Mouse (Mus musculus): ENCODE data around the gene Snx29. TPM values are rescaled to one million over a fixed set of nuclear protein-coding genes. Genes with fewer than 3 reads are reported as not detected.
A peak's percentile ranks its signal among the peaks of the same experiment; 100 is the strongest.
"Not testable (repeated sequence)": the region's sequence is repeated elsewhere in the genome, so short reads cannot be mapped to it uniquely, and the experiment has no call there.

The Snx29 gene
- polyA plus RNA-seq, 1 experiment: 27.7 TPM

- peaks cover 50% of the 10 kb centered on the region for H3K4me1 ChIP-seq (ENCODE audit: control insufficient read depth, insufficient read depth, low read length)
- H3K4me3 ChIP-seq (ENCODE audit: insufficient read depth, low read length): no peak overlapping the region
- no peak overlapping the region for H3K27ac ChIP-seq (ENCODE audit: insufficient read depth, low read depth, low read length)
- TF ChIP-seq CTCF (IDR thresholded peaks at IDR 0.05; ENCODE audit: low read depth, low read length) (no peak), POLR2A (IDR thresholded peaks at IDR 0.05; ENCODE audit: borderline replicate concordance, low read depth, low read length) (no peak)
Observed at GRCm38 (mm10) chr16:11422889-11423610, 100.3 kb downstream of the Snx29 start.

GRCm38 (mm10) chr16:11423611-11424297 lies 101.0 kb downstream of the Snx29 start:
- 0 out of 2 replicates have a peak, but pooled peaks have one; percentile 8 for TF ChIP-seq CTCF (IDR thresholded peaks at IDR 0.05; ENCODE audit: low read depth, low read length)
- not testable (repeated sequence) for H3K27ac ChIP-seq (ENCODE audit: insufficient read depth, low read depth, low read length); H3K4me3 ChIP-seq (ENCODE audit: insufficient read depth, low read length)
- H3K4me1 ChIP-seq (ENCODE audit: control insufficient read depth, insufficient read depth, low read length): peaks cover 48% of the 10 kb centered on the region

- TF ChIP-seq POLR2A (IDR thresholded peaks at IDR 0.05; ENCODE audit: borderline replicate concordance, low read depth, low read length) (no peak), CTCF (IDR thresholded peaks at IDR 0.05; ENCODE audit: low read depth, low read length) (no peak)
- Histone ChIP-seq H3K4me3 (ENCODE audit: insufficient read depth, low read length) (no peak overlapping the region), H3K27ac (ENCODE audit: insufficient read depth, low read depth, low read length) (no peak overlapping the region), H3K4me1 (ENCODE audit: control insufficient read depth, insufficient read depth, low read length) (peaks cover 43% of the 10 kb centered on the region)
Observed at GRCm38 (mm10) chr16:11424568-11425145, 101.9 kb downstream of the Snx29 start.

GRCm38 (mm10) chr16:11425279-11425678 lies 102.6 kb downstream of the Snx29 start:
- no peak for TF ChIP-seq CTCF (IDR thresholded peaks at IDR 0.05; ENCODE audit: low read depth, low read length)
- no peak for TF ChIP-seq POLR2A (IDR thresholded peaks at IDR 0.05; ENCODE audit: borderline replicate concordance, low read depth, low read length)
- Histone ChIP-seq H3K4me1 (ENCODE audit: control insufficient read depth, insufficient read depth, low read length) (peaks cover 39% of the 10 kb centered on the region), H3K27ac (ENCODE audit: insufficient read depth, low read depth, low read length) (no peak overlapping the region), H3K4me3 (ENCODE audit: insufficient read depth, low read length) (no peak overlapping the region)

GRCm38 (mm10) chr16:11426810-11427537 lies 104.3 kb downstream of the Snx29 start:
- Histone ChIP-seq H3K4me3 (ENCODE audit: insufficient read depth, low read length) (no peak overlapping the region), H3K27ac (ENCODE audit: insufficient read depth, low read depth, low read length) (no peak overlapping the region), H3K4me1 (ENCODE audit: control insufficient read depth, insufficient read depth, low read length) (peaks cover 23% of the 10 kb centered on the region)
- TF ChIP-seq CTCF (IDR thresholded peaks at IDR 0.05; ENCODE audit: low read depth, low read length): no peak
- no peak for TF ChIP-seq POLR2A (IDR thresholded peaks at IDR 0.05; ENCODE audit: borderline replicate concordance, low read depth, low read length)

GRCm38 (mm10) chr16:11429784-11430183 lies 107.1 kb downstream of the Snx29 start:
- H3K4me3 ChIP-seq (ENCODE audit: insufficient read depth, low read length): no peak overlapping the region
- no peak overlapping the region for H3K27ac ChIP-seq (ENCODE audit: insufficient read depth, low read depth, low read length)
- TF ChIP-seq POLR2A (IDR thresholded peaks at IDR 0.05; ENCODE audit: borderline replicate concordance, low read depth, low read length): no peak
- TF ChIP-seq CTCF (IDR thresholded peaks at IDR 0.05; ENCODE audit: low read depth, low read length): no peak
- H3K4me1 ChIP-seq (ENCODE audit: control insufficient read depth, insufficient read depth, low read length): peaks cover 18% of the 10 kb centered on the region

- H3K4me1 ChIP-seq (ENCODE audit: control insufficient read depth, insufficient read depth, low read length): peaks cover 16% of the 10 kb centered on the region
- no peak overlapping the region for H3K4me3 ChIP-seq (ENCODE audit: insufficient read depth, low read length)
- TF ChIP-seq POLR2A (IDR thresholded peaks at IDR 0.05; ENCODE audit: borderline replicate concordance, low read depth, low read length) (no peak), CTCF (IDR thresholded peaks at IDR 0.05; ENCODE audit: low read depth, low read length) (no peak)
- no peak overlapping the region for H3K27ac ChIP-seq (ENCODE audit: insufficient read depth, low read depth, low read length)
Observed at GRCm38 (mm10) chr16:11430520-11430919, 107.8 kb downstream of the Snx29 start.

GRCm38 (mm10) chr16:11433779-11434178 lies 111.1 kb downstream of the Snx29 start:
- peaks cover 27% of the 10 kb centered on the region for H3K4me1 ChIP-seq (ENCODE audit: control insufficient read depth, insufficient read depth, low read length)
- TF ChIP-seq POLR2A (IDR thresholded peaks at IDR 0.05; ENCODE audit: borderline replicate concordance, low read depth, low read length): no peak
- no peak for TF ChIP-seq CTCF (IDR thresholded peaks at IDR 0.05; ENCODE audit: low read depth, low read length)
- peak overlapping the region; percentile 20; the same call in 1 of the 2 replicates for H3K27ac ChIP-seq (ENCODE audit: insufficient read depth, low read depth, low read length)
- H3K4me3 ChIP-seq (ENCODE audit: insufficient read depth, low read length): no peak overlapping the region

- no peak overlapping the region for H3K4me3 ChIP-seq (ENCODE audit: insufficient read depth, low read length)
- TF ChIP-seq CTCF (IDR thresholded peaks at IDR 0.05; ENCODE audit: low read depth, low read length) (no peak), POLR2A (IDR thresholded peaks at IDR 0.05; ENCODE audit: borderline replicate concordance, low read depth, low read length) (no peak)
Observed at GRCm38 (mm10) chr16:11437641-11438040, 114.9 kb downstream of the Snx29 start.

More at GRCm38 (mm10) chr16:11437641-11438040, 114.9 kb downstream of the Snx29 start:
- peaks cover 54% of the 10 kb centered on the region for H3K4me1 ChIP-seq (ENCODE audit: control insufficient read depth, insufficient read depth, low read length)
- no peak overlapping the region for H3K27ac ChIP-seq (ENCODE audit: insufficient read depth, low read depth, low read length)
